Mouse (Mus musculus) gastrocnemius, adult 8-10 months (tissue): ENCODE results near the gene Egr4. TPM values are rescaled to one million over a fixed set of nuclear protein-coding genes. Genes with fewer than 3 reads are reported as not detected.

ENCODE experiments used
- DNase-seq, 2 experiments: peaks; one replicate each; pipeline ENCODE4 v3.0.0; 2022; ENCODE audit warnings: low spot score in 2 of 2
- total RNA-seq, 4 experiments: library from RNA; stranded (reverse); gene quantifications; 2 replicates each; pipeline ENCODE4 v1.2.4; 2022

The Egr4 gene
- total RNA-seq, 4 experiments from 2014 or later: not detected

DNA sequence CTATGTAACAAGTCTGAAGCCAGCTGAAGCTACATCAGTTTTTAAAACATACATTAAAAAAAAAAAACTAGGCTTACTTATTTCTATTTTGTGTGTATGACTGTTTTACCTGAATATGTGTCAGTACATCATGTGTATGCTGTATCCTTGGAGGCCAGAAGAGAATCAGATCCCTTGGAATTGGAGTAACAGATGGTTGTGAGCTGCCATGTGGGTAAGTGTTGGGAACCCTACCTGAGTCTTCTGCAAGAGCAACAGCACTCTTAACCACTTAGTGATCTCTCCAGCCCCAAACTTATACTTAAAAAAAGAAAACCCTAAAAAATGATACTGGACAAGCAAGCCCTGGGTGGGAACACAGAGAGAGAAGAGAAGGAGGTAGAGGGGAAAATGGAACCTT, 16.4 kb downstream of the Egr4 start:
- no peak for DNase-seq

DNA sequence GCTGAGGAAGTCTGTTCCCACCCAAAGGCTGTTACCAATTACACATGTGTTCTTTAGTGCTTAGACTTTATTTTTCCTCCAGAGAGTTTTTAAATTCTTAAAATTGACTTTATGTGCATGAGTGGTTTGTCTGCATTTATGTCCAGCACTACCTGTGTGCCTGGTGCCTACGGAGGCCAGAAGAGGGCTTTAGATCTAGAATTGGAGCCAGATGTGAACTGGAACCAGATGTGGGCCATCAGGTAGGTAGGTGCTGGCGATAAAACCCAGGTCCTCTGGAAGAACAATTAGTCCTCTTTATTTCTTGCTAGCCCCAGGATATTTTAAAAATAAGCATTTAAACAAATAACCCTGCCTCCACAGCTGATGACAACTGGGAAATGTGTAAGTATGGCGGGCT, 21.8 kb downstream of the Egr4 start:
- no peak for DNase-seq

DNA sequence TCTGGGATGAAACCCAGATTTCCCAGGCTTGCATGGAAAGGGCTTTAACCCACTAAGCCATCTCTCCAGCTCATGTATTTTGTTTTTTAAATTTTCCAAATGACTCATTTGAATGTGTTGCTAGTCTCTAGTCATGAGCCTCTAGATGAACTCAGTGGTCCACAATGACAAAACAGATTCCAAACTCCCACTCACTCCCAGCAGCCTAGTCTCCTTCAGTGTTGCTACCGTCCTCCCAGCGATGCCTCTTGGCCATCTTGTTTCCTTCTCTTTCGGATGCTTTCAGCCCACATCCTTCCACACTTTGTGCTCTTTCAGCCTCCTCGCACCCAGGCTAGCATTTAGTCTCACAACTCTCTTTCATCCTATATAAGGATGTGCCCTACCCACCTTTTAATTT, 23.1 kb downstream of the Egr4 start:
- DNase-seq: no peak

DNA sequence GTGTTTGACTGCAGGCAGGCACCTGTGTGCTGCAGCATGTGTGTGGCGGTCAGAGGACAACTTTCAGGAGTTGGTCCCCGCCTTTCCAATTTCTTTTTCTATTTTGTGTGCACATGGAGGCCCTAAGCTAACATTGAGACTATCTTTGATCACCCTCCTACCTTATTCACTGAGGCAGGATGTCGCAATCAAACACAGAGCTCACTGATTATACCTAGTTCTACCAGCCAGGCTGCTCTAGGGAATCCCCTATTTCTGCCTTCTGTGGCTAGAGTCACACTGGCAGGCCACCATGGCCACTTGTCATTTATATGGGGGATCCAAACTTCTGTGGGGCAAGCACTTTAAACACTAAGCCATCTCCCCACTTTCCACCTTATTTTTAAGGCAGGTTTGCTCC, 23.7 kb downstream of the Egr4 start:
- no peak for DNase-seq

DNA sequence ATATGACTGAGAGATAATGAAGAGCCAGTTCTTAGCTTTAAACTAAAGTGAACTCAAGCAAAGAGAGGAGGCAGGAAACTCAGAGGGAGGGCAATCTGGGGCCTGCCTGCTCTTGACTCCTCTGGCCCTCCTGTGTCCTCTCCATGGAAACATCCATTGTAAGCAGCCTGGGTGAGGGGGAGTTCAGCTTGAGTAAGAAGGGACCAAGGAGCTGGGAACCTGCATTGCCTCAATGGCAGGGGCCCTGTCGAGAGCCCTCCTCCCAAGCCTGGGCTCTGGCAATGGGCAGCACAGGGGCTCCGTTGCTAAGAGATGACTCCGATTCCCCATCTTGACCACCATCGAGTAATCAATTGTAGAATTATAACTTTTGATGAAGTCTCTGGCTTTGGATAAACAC, 24.9 kb downstream of the Egr4 start:
- DNase-seq: no peak

DNA sequence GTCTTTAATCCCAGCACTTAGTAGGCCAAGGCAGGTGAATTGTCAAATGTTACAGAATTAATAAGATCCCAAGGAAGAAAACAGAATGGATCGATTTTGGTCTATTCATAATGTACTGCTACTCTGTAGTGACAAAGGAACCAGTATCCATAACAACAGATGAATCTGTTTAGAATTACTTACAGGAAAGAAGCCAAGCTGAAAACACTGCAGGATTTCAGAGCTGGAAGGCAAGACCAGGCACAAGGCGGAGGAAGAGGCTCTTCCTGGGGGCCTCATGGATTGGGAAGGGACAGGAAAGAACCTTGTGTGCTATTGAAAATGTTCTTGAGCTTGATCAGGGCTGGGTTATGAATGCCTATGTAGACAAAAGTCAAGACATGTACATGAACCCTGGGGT, 27.7 kb downstream of the Egr4 start:
- DNase-seq: no peak

DNA sequence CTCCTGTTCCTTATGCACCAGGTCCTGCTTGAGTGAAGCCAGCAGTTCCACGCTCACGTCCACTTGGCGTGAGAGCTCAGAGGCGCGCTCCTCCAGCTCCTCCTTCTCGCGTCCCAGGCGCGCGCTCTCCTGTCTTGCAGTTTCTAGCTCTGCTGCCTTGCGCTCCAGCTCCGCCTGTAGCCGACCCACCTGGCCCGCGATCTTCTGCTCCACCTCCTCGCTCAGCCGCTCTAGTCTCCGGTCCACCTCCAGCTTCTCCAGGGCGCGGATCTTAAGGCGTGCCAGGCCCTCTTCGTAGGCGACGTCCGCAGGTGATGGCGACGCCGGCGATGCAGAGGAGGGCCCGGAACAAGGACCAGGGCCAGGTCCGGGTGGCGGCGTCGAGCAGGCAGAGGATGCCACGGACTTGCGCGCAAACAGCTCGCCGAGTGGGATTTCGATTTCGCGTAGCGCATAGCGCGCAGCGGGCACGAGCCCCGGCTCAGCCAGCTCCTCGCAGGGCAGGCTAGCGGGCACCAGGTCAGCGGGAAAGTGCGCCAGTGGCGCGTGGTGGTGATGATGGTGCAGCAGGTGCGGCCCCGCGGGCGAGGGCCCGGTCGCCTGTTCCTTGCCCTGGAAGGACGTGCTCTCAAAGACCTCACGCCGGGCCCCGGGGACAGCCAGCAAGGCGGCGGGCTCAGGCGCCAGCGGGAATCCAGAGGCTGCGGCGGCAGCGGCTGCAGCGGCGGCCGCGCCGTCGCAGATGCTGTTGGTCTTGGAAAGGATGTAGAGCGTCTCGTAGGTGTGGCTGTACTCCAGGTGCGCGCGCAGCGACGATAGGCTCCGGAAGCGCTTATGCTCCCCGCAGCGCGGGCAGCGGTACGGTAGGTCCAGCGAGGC, 29.3 kb downstream of the Egr4 start:
- no peak for DNase-seq

DNA sequence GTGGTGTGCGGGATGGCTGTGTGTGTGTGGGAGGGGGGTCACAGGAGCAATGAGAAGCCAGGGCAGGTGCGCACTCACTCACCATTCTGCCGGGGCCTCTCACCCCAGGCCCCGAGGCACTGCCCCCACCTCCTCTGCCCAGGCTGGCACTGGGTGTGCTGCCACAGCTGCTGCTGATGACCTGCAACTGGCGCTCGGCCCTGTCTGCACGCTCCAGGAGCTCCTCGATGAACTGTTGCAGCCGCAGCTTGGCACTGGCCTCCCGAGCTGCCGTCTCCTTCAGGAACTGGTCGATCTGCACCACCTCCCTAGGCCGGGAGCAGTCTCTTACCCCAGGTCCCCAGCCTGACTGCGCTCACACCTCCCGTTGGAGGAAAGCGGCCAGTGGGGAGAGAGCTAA, 32.7 kb downstream of the Egr4 start:
- DNase-seq: no peak

DNA sequence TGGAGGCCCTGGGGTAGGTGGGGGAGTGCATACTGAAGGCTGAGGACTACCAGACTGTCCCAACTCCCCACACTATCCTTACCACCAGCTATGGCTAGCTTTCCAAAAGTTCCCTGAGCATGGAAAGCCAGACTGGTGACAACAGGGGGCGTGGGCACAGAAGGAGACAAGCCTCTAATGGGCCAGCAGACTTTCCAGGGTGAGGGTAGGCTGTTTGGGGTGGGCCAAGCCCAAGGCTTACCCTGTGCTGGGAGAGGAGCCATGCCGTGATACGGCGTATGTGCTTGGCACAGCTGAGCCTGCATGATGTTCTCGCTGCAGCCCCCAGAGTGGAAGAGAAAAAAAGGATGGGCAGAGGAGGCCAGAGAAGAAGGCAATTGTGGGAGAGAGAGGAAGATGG, 33.4 kb downstream of the Egr4 start:
- DNase-seq: no peak

DNA sequence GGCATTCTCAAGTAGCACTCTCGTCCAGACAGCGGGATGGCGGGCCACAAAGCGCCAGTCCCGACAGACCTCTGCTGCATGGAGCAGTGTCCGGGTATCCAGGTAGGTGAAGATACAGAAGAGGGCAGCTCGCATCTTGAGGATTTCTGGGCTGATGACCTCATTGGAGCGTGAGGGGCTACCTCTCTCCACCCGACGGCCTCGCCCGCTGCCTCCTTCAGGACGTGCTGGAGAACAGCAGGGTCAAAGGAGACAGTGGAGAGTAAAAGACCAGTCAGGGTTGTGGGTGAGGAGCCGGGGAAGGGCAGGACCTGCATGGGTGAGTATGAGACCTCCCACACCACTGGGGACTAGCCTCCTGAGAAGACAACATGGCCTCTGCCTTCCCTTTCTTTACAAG, 35.0 kb downstream of the Egr4 start:
- DNase-seq: no peak

DNA sequence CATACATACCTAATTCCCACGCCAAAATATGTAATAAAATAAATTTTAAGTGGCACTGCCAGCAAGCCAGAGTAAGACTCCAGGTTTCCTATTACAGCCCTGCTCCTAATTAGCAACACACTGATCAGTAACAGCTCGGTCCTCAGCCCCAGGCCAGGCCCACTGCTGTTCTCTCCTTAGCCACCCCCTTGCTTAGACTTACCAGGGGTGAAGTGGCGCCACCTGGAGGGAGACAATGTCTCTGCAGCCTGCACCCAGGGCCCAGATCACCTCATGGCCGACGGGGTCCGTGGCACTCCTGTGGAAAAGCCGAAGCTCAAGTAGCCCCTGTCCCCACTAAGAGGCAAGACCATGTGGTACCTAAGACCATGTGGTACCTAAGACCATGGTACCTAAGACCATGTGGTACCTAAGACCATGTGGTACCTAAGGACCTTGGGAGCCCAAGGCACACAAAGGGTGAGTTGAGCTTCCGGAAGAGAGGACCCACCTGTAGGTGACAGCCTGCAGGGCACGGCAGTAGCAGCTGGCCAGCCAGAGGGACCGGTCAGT, 35.9 kb downstream of the Egr4 start:
- DNase-seq: no peak

DNA sequence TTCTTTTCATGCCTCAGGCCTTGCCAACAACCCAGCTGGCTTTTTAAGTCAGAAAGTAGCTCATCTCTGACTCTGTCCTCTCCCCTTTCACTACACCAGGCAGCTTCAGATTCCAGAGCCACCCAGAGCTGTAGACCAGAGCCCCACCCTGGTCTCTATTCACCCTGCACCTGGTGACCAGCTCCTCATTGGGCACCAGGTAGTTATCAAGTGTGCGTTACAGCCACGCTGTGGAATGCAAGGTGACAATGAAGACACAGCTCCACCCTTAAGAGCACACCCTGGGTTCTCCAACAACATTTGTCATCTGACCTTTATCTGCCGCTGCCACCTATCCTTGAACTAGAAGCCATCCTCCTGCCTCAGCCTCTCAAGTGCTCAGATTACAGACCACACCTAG, 37.8 kb downstream of the Egr4 start:
- DNase-seq: no peak

DNA sequence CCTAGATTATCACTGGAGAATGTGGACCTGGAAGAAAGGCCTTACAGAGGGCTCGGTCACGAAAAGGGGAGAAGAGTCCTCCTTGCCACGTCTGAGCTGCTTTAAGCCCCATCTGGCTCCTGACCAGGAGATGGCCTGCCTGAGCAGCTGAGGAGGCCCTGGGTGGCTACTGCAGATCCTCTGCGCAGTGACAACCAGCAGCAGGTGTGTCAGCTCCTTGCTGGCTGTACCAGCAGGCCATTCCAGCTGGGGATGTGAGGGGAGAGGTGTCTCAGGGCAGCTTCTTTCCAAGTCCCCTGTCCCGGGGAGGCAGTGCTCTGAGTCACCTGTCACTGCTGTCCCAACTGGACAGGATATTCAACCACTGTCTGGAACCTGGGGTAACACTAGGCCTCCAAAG, 40.8 kb downstream of the Egr4 start:
- no peak for DNase-seq

DNA sequence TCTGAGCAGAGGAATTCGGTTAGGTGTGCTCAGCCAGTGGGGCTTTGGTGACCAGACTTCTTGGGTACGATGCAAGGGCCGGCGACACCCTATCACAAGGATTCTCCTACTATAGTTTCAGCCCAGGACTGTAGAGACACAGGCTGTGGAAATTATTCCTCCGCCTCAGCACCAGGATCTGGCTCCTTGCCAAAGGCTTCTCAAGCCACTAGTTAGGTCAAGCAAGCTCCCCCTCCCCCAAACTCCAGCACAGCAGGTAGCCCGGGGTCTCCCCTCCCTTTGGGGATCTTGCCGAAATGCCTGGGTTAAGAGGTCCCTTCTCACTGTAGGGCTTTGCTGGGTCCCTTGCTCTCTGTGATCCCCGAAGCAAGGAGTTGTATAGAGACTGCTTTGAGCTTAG, 41.4 kb downstream of the Egr4 start:
- DNase-seq: no peak

DNA sequence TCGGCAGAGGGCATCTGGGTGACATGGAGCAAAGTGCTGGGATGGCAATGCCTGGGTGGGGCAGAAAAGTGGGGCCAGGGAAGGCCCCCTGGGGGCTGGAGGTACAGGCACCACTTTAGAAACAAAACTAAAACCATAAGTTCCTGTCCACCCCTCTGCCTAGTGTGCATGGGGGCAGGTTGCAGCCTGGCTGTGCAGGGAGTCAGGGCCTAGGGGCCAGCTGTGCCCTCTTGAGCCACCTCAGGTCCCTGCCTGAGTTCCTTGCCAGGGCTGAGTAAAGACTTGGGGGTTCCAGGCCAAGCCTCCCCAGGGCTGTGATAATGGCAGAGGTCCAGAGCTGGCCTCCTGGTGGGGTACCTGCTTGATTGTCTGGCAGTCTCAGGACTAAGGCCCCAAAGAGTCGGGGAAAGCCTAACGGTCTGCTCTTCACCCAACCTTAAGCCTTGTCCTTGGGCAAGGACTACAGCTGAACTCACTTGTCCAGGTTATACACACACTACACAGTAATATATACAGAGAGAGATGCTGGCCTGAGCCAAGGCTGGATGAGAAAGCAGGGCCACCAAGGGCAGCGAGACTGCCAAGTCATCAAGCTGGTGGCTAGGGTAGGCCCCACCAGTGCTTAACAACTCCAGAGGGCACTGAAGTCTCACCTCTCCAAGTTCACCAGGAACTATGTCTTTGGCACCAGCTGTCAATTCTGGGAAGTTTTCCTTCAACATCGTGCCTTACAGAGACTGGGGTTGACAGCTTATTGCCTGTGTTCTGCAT, 43.5 kb downstream of the Egr4 start:
- DNase-seq: no peak

DNA sequence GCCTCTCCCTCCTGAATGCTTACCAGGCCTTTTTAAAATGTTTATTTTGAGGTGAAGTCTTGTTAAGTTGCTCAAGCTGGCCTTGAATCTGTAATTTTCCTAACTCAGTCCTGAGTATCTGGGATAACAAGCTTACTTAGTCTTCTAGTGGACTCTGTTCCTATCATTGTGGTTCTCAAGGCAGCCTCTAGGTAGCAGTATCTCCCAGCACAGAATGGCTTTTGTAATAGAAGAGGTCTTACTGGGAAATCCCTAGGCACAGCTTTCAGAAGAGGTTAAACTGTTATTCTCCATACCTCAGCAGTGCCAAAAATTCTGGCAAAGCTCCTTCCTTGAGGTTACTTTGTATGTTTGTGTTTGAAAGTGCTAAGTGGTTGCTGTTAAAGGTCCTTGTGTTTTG, 48.0 kb downstream of the Egr4 start:
- no peak for DNase-seq

Other genes with a start within 250 kb of the Egr4 start
- 1 to 10 TPM; 4.2 to 6.0 (median 5.5) TPM for gene Sfxn5, start 180.2 kb downstream of the Egr4 start, total RNA-seq
- gene Rab11fip5, start 139.0 kb downstream of the Egr4 start, total RNA-seq: 10 to 100 TPM; 23.8 to 35.6 (median 30.0) TPM
- not detected for gene Noto, start 89.7 kb downstream of the Egr4 start, total RNA-seq
- gene Smyd5, start 81.6 kb downstream of the Egr4 start, total RNA-seq: 1 to 10 TPM; 8.4 to 9.6 (median 8.4) TPM
- gene Cct7, start 62.1 kb downstream of the Egr4 start, total RNA-seq: 100 to 1,000 TPM; 139 to 146 (median 144) TPM
- 10 to 100 TPM; 14.5 to 17.2 (median 16.6) TPM for gene Pradc1, start 61.6 kb downstream of the Egr4 start, total RNA-seq
- gene Fbxo41, start 10.6 kb downstream of the Egr4 start, total RNA-seq: not detected
- under 1 TPM; 0.53 to 0.80 (median 0.66) TPM for gene Alms1, start 73.9 kb upstream of the Egr4 start, total RNA-seq
- under 1 TPM in 1 of 4 experiments, not detected in 3; 0.18 TPM for gene Nat8f7, start 199.6 kb upstream of the Egr4 start, total RNA-seq